Mouse (Mus musculus): ENCODE data around the gene Rnase2b.

DNA sequence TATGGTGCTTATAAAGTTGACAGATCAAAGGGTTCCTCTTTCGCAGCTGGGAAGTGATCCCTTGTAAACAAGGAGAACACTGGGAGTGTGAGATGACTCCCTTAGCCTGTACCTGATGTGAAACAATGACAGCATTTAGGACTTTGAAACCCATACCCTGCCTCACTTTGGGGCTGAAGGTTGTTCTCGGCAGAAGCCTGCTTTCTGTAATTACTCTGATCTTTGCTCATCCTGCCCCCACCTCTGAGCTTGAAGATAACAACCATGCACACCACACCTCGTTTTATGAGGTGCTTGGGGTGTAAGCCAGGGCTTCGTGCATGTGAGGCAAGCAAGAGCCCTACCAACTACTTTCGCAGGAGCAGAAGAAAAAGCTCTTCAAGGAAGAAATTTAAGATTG, 12.9 kb upstream of the Rnase2b start:
- TF ChIP-seq CTCF (IDR thresholded peaks at IDR 0.05; ENCODE audit: control insufficient read depth, insufficient read depth, insufficient read length), result no peak
- no peak for TF ChIP-seq MYOD1 (IDR thresholded peaks at IDR 0.05; ENCODE audit: control insufficient read depth, insufficient read length, low read depth)
- TF ChIP-seq USF1 (IDR thresholded peaks at IDR 0.05; ENCODE audit: low read depth), result no peak
